Mouse (Mus musculus) stomach, postnatal 0 days (tissue): Measurements from ENCODE around the gene Rplp2.

Source experiments
- CTCF ChIP-seq: IDR thresholded peaks from 2 replicates; pipeline ENCODE4 v1.5.1; 2016; ENCODE audit warnings: antibody characterized with exemption, low read depth, mild to moderate bottlenecking, moderate library complexity
- EP300 ChIP-seq: optimal IDR thresholded peaks from 2 replicates; pipeline ENCODE3; 2016; ENCODE audit warnings: antibody characterized with exemption

- no peak for TF ChIP-seq CTCF
- no peak for TF ChIP-seq EP300
Observed at GRCm38 (mm10) chr7:141466045-141466394, 18.9 kb downstream of the Rplp2 start.
